Mouse (Mus musculus) spleen, adult 18-20 months (tissue): ENCODE measurements around the gene Wnt1.

Source experiments
- DNase-seq, 2 experiments: peaks; one replicate each; pipeline ENCODE4 v3.0.0; 2022; ENCODE audit warnings: mixed read lengths in 2 of 2

Wnt1 gene

DNA sequence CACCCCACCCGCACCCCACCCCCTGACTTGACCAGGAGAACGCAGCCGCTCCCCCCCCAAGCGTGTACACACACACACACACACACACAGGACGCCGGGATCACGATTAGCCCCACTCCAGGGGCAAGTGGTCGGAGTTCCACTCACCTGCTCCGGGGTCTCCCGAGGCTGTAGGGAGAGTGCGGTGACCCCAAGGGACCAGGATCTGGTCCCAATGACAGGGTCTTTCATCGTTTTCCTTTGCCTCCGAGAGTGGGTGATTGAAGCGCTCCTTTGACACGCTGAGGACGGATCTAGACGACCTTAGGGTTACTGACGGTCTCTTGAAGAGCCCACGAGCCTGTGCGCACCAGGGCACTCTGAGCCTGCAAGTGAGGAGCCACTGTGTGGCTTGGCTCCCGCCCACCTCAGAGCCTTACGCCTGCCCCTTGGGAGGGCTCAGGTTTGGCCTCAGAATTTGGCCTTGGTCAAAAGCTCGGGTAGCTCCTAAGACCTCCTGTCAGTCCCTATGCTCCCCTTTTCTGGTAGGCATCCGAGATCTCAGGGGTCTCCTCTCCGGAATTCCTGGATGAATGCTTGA, 11.4 kb upstream of the Wnt1 start:
- no peak for DNase-seq

DNA sequence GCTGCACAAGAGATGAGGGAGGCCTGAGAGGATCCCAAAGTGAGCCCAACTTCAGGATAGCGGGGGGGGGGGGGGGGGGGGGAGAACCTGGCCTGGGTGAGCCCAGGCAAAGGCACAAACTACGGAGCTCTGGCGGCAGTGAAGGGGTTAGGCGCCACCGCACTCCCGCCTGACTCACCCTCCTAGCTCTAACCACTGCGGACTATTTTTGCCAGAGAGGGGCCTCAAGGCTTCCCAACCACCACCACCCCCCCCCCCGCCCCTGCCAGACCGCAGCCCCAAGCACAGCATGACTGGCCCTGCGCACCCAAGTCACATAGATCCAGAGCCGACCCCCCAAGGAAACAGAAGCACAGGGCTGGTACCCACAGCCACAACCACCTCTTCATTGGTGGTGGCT, 10.9 kb upstream of the Wnt1 start:
- no peak for DNase-seq

DNA sequence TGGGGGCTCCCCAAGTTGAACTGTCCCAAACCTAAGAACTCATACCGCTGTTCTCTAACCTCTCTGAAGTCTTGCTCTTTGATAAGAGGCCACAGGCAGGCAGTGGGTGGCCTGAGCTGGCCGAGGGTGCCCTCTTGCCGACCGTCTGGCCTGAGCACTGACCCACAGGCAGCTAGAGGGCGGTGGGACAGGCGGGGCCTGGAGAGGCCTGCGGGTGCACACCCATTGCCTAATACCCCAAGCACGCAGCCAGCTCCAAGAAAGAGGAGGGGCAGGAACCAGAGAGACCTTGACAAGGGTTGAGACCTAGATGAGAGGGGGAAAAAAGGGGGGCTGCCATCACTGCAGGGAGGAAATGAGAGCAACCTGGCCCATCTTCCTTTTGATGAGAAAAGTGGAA, 9.6 kb upstream of the Wnt1 start:
- no peak for DNase-seq

DNA sequence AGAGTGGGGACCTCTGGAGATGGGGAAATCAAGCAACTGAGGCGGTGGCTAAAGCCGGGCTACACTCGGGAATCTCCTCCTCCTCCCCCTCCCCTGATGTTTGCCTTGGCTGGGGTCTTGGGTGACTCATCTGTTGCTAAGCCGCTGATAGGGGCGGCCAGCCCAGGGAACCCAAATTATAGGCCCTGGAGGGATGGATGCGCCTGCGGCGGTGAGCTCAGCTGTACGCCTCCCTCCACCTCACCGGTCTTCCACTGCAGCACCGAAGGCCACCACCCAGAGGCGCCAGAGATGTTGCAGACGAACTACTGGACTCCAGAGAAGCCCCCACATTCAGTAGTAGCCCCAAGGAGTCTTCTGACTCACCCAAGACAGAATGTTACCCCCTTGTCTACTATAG, 9.1 kb upstream of the Wnt1 start:
- DNase-seq = no peak

DNA sequence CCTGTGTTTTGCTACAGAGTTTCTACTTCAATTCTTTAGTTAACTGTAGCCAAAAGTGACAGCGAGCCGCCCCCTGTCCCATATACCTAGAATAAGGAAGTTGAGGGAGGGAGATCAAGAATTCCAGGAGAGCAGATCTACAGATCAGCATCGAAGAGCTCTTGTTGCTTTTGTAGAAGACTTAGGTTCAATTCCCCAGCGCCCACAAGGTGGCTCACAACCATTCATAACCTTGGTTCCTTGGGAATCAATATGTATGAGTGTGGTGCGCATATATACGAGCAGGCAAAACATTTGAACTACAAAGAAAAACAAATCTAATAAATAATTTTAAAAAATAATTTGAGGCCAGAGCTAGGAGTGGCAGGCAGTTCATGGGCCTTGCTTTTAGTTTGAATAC, 8.5 kb upstream of the Wnt1 start:
- DNase-seq = no peak

DNA sequence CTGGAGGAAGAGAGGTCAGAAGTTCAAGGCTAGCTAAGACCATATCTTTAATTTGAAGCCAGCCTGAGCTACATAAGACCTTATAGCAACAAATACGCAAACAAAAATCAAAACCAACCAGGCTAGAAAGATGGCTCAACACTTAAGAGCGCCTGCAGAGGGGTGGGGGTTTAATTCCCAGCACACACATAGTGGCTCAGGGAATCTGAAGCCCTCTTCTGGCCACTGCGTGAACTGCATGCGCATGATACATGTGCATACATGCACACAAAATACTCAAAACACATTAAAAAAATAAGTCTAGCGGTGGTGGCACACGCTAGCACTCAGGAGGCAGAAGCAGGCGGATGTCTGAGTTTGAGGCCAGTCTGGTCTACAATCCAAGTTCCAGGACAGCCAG, 3.9 kb upstream of the Wnt1 start:
- DNase-seq = no peak

DNA sequence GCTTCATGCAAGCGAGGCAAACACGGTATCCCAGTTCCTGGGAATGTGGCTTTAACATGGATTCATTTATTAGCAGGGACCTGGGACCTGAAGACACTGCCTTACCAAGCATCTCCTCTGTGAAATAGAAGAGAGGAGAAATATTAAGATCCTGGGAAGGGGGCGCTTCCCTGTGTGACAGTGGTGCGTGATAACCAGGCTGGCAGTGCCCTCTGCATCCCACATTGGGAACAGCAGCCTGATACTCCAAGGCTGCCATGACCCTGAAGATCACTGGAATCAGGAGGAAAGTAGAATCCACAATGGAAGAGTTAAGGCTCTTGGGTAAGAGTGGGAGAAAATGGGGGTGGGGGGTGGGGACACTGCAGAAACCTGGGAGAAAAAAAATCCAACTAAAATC, 1.7 kb upstream of the Wnt1 start:
- DNase-seq = no peak

DNA sequence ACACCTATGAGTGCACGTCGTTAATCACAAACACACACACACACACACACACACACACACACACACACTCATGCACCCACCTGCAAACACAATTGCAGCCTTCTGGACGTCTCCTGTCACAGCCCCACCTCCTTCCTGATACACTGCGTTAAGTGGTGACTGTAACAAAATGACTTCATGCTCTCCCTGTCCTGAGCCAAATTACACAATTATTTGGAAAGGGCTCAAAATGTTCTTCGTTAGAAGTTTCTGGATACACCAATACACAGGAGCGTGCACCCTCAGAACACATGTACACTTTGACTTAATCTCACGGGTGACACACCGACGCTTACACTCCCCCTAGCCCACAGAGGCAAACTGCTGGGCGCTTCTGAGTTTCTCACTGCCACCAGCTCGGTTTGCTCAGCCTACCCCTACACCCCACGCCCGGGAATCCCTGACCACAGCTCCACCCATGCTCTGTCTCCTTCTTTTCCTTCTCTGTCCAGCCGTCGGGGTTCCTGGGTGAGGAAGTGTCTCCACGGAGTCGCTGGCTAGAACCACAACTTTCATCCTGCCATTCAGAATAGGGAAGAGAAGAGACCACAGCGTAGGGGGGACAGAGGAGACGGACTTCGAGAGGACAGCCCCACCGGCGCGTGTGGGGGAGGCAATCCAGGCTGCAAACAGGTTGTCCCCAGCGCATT, 541 bp upstream of the Wnt1 start:
- no peak for DNase-seq

DNA sequence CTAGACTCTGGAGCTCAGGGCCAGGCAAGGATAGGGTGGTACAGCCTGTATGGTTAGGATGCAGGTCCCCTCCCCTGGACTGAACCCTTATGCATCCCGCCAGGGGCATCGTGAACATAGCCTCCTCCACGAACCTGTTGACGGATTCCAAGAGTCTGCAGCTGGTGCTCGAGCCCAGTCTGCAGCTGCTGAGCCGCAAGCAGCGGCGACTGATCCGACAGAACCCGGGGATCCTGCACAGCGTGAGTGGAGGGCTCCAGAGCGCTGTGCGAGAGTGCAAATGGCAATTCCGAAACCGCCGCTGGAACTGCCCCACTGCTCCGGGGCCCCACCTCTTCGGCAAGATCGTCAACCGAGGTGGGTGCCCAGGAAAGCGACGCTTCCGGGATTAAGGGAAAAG, 1.1 kb downstream of the Wnt1 start:
- DNase-seq = no peak

DNA sequence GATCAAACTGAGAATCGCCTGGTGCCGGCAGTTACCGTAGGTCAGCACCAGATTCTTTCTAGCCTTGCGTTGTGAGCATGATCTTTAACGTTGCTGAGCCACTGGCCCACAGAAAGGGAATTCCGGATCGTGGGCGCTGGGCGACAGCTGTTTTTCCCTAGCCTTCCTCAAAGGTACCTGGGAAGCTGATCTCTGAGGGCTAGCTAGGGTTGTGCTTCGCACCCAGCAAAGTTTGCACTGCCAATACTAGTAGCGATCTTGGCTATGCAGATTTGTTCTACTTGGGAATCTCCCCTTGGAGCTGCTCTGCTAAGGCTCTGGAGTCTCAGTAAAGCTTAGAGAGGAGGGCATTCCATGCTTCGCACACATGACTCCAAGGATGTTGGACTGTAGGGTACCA, 1.6 kb downstream of the Wnt1 start:
- DNase-seq = no peak

DNA sequence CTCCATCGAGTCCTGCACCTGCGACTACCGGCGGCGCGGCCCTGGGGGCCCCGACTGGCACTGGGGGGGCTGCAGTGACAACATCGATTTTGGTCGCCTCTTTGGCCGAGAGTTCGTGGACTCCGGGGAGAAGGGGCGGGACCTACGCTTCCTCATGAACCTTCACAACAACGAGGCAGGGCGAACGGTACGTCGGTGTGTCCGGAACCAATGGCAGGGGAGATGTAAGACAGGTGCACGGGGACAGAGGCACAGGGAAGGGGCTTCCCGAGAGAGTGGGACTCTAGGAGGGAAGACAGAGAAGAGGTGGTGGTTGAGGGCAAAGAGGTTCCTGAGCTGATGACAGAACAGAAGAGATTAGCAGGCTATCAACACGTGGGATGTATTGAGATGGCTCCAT, 2.1 kb downstream of the Wnt1 start:
- DNase-seq = no peak

DNA sequence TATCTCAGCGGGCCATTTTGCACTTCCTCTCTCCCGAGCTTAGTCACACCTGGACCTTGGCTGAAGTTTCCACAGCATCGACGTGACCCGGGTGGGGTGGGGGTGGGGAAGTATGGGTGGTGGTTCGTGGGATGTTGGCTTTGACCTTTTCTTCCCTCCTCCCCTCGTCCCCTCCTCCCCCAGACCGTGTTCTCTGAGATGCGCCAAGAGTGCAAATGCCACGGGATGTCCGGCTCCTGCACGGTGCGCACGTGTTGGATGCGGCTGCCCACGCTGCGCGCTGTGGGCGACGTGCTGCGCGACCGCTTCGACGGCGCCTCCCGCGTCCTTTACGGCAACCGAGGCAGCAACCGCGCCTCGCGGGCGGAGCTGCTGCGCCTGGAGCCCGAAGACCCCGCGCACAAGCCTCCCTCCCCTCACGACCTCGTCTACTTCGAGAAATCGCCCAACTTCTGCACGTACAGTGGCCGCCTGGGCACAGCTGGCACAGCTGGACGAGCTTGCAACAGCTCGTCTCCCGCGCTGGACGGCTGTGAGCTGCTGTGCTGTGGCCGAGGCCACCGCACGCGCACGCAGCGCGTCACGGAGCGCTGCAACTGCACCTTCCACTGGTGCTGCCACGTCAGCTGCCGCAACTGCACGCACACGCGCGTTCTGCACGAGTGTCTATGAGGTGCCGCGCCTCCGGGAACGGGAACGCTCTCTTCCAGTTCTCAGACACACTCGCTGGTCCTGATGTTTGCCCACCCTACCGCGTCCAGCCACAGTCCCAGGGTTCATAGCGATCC, 2.8 kb downstream of the Wnt1 start:
- no peak for DNase-seq

DNA sequence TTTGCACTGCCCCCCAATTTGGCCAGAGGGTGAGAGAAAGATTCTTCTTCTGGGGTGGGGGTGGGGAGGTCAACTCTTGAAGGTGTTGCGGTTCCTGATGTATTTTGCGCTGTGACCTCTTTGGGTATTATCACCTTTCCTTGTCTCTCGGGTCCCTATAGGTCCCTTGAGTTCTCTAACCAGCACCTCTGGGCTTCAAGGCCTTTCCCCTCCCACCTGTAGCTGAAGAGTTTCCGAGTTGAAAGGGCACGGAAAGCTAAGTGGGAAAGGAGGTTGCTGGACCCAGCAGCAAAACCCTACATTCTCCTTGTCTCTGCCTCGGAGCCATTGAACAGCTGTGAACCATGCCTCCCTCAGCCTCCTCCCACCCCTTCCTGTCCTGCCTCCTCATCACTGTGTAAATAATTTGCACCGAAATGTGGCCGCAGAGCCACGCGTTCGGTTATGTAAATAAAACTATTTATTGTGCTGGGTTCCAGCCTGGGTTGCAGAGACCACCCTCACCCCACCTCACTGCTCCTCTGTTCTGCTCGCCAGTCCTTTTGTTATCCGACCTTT, 3.6 kb downstream of the Wnt1 start:
- DNase-seq = no peak

DNA sequence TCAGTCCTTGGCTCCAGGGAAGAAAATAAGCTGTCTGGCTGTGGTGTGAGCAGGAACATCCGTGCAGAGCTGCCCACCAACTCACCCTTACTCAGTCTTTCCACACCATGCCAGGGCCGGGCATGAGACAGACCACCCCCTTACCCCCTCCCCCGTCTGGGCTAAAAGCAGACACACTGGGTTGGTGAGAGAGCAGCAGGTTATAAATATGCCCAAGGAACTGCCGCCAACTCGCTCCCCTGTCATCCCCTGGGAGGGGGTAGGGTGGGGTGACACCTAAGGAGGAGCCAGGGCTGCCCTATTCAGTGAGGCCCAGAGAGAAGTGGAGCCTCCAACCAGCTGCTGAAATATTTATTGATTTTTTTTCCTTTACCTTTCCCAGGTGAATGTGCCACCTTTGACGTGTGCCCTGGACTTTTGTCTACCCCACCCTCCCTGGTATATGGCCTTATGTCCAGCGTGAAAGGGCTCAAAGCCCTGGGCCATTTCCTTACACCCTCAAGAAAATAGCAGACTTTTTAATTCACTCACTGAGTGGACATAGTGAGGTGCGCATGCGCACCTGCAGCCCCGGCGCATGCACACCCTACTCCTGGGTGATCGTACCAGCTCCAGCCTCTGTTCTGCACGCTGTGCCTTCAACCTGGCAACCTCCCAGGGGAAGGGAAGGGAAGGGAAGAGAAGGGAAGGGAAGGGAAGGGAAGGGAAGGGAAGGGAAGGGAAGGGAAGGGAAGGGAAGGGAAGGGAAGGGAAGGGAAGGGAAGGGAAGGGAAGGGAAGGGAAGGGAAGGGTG, 7.3 kb downstream of the Wnt1 start:
- no peak for DNase-seq

DNA sequence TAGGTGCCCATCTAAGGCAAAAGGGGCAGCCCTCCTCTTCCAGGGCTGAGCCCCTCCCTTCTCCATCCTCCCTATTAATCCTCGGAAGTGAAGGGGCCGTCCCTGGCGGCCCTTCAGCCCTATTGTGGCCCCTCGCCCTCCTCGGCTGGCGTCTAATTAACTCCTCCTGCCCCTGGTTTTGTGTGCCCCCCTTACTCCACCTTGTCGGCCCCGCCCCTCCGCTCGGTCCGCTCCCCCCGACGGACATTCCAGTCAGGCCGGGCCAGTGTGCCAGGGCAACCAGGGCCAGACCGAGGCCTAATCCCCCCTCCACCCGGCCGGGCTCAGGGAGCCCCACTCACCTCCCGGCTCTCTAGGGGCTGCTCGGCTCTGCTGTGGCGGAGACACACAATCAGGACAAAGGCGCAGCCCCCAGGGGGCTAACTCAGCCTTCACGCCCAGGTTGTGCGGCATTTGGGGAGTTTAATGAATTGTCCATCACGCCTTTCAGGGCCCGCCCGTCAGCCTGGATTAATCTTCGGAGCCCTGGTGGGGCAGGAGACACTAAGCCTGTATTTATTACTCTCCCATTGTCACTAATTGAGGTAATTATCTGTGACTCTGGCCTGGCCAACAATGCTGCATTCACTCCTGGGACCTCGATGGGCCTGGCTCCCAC, 8.3 kb downstream of the Wnt1 start:
- no peak for DNase-seq

DNA sequence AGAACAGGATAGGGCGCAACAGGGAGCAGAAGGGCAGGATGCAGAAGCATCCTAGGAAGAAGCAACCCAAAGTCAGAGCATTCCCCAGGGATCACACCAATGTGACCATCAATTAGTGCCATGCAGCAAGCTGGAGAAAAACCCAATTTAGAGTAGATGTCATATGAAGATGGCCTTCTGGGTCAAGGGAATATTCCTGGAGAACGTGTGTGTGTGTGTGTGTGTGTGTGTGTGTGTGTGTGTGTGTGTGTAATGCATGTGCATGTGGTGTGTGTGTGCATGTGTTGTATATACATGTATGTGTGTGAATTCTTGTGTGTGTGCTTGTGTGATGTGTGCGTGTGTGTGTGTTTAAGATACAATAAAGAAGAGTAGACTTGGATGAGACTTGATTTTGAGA, 9.2 kb downstream of the Wnt1 start:
- no peak for DNase-seq

DNA sequence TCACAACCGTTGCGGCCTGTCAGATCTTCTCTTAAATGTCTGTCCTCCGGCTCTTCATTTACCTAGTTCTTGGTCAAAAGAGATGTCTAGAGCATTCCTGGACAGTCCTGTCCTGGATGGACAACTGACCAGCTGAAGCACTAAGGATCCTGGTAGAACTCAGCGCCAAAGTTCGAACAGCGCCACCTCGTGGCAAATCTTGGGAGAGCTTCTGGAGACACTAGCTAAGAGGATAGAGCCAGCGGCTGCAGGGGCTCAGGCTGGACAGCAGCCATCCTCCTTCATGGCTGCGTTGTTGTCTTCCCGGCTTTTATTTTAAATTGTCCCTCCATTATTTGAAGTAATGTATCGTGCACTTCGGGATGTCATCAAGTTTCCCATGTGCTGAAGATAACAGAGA, 9.7 kb downstream of the Wnt1 start:
- peak in 1 of 2 experiments; percentile 79 for DNase-seq

DNA sequence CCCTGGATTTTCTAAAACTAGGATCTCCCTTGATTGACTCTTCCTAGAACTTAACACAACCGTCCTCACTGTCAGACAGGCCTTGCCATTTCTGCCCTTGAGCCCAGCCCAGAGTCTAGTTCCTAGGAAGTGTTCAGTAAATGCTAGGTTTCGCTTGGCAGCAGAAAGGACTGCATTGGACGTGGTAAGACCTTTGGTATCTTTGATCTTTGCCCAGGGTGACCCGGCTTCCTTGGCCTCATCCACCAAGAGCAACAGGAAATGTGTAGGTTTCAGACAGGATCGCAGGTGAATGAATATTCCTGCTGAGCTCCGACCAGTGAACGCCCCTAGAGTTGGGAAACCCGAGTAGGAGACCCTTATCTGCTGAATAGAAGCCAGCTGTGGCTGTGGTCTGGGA, 13.3 kb downstream of the Wnt1 start:
- no peak for DNase-seq

DNA sequence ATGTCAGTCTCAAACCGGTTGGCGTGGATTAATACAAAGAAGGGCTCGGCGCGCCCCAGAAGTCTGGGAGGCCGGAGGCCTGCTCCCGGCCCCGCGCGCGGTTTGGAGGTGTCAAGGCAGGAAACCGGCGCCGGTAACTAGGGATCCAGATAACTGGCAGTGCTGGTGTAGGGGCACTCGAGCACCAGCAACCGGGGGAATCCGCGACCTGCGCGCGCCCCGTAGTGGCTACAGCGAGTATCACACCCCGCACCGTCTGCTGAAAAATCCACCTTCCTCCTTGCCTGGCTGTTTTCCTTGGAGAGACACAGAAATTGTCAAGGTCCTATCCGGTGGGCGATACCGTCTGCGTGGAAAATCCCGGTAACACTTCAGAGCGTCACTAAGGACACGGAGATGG, 14.4 kb downstream of the Wnt1 start:
- DNase-seq = peak; percentile 40 to 81

DNA sequence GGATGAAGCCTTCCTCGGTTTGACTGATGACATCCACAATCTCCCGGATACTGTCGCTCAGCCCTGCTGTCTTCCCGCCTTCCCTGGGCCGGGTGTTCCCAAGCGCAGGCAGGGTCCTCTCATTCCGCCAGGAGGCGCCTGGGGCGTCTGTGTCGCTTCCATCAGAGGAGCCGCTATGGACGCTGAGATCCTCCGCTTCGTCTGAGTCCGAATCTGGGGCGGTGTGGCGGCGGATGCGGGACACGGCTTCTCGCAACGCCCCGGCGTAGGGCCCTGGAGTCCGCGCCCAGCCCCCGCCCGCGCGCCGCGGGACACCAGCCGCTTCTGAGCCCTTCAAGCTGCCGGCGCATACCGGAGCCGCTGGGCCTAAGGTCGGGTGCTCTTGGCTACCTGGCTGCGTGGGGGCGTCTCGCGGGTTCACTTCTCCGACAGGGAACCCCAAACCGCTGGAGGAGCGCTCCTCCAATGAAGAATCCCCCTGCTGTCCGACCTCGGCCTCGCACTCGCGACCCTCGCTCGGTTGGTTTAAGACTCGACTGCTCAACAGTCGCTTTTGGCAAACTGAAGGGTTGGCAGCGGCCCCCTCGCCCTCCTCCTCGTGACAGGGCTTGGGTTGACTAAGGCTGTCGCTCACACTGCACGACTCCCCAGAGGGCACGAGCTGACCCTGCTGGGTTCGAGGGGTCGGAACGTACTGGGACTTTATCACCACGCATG, 15.8 kb downstream of the Wnt1 start:
- peak in 1 of 2 experiments; percentile 50 for DNase-seq

DNA sequence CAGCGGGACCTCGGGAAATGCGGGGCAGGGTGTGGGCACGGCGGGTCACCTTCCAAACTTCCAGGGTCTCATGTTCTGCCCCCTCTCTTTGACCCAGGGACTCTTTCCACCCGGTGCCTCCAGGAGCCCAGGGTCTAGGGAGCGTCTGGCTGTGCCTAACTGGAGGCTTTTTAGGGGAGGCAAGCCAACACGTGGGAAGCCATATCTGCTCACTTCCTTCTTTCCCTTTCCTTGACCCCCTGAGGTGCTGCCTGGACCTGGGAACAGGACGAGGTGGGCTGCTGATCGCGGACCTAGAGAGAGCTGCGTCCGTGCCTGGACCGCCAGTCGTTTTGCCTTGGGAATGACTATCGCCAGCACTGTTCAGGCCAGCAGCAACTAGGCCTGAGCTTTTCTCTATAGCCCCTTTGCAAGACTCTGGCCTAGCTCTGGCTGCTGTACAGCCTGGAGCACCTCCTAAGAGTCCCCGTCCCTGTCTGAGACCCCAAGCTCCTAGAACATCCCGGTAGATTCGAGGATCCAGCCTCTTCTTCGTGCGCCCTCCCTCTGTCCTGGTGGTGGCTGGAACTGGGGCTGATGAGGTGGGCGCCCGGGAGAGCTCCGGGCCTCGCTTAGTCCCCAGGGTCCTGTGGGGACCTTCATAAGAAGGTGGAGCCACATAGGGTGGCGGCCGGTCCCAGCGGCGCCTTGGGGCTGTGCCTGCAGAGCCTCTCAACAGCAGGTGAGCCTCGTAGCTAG, 16.6 kb downstream of the Wnt1 start:
- no peak for DNase-seq
